Mouse (Mus musculus): ENCODE data around the gene Srsf9.
"Not testable (repeated sequence)": the region's sequence is repeated elsewhere in the genome, so short reads cannot be mapped to it uniquely, and the experiment has no call there.

The Srsf9 gene

GRCm38 (mm10) chr5:115362819-115363714 lies 36.1 kb downstream of the Srsf9 start:
- in situ Hi-C loops (cut with MboI; ENCODE audit: low sequenced_read_pairs): no loop called here

- in situ Hi-C loops (cut with MboI; ENCODE audit: low sequenced_read_pairs): no loop called here
Observed at GRCm38 (mm10) chr5:115364782-115365181, 37.8 kb downstream of the Srsf9 start.

GRCm38 (mm10) chr5:115371736-115372135 lies 44.8 kb downstream of the Srsf9 start:
- in situ Hi-C loops (cut with MboI; ENCODE audit: low sequenced_read_pairs): no loop called here

GRCm38 (mm10) chr5:115373441-115374203 lies 46.6 kb downstream of the Srsf9 start:
- in situ Hi-C loops (cut with MboI; ENCODE audit: low sequenced_read_pairs): no loop called here

GRCm38 (mm10) chr5:115374204-115374820 lies 47.3 kb downstream of the Srsf9 start:
- in situ Hi-C loops (cut with MboI; ENCODE audit: low sequenced_read_pairs): no loop called here

GRCm38 (mm10) chr5:115375436-115375835 lies 48.5 kb downstream of the Srsf9 start:
- in situ Hi-C loops (cut with MboI; ENCODE audit: low sequenced_read_pairs): no loop called here

- in situ Hi-C loops (cut with MboI; ENCODE audit: low sequenced_read_pairs): not testable (repeated sequence)
Observed at GRCm38 (mm10) chr5:115378882-115379281, 51.9 kb downstream of the Srsf9 start.
